Mouse (Mus musculus) thymus, postnatal 36 days (tissue): Measurements from ENCODE around the gene Spata20.

Experiments used
- DNase-seq, 2 experiments: peaks; one replicate each; pipeline ENCODE4 v3.0.0; 2022; ENCODE audit warnings: mixed read lengths in 2 of 2

Spata20 gene

DNA sequence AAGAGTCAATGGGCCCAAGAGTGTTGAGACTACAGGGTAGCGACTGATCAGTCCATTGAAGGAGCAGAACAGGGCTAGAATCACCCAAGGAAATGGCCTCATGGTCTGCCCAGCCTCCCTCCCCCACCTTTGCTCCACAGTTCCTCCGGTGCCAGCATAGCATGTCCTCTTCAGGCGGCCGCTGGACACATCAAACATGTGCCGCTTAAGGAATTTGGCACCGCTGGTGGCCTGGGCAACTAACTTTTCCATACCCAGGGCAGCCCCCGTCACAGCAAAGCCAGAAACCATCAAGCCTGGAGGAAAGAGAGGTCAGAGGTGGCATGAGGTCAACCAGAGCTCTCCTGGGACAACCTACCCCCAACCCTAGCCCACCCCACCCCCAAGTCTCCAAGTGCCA, 4.0 kb downstream of the Spata20 start:
- no peak for DNase-seq

DNA sequence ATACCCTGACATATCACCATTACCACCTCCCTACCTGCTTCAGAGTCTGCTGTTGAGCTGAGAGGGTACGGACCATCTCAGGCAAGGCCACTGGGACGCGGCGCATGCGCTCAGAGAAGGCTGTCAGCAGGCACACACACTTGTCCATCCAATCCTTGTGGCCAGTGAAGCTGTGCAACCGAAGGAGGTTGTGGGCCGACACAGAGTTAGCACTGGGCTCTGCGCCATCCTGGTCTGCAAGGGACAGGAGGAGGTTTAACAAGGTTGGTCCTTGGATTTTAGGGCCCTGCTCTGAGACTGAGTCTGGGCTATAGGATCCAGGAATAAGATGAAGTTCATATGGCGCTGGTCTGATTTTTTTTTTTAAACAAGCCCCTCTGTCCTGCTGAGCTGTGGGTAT, 5.6 kb downstream of the Spata20 start:
- DNase-seq, result no peak

DNA sequence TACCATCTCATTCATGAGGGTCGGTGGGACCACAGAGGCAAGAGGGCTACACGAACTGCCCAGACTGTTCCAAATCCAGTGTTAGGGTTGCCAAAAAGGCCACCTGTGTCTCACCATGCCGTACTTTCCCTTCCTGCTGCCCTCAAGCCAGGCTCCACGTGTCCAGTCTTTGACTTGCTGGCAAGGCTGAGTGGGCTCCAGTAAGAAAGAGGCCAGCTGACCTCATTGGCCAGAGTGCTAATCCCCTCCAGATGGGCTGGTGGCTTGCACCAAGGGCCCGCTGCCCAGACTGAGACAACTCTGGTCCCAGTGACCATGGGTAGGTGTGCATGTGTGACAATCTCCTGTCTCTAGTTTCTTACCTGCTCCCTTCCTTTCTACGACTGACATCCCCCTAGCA, 8.3 kb downstream of the Spata20 start:
- DNase-seq, result no peak

DNA sequence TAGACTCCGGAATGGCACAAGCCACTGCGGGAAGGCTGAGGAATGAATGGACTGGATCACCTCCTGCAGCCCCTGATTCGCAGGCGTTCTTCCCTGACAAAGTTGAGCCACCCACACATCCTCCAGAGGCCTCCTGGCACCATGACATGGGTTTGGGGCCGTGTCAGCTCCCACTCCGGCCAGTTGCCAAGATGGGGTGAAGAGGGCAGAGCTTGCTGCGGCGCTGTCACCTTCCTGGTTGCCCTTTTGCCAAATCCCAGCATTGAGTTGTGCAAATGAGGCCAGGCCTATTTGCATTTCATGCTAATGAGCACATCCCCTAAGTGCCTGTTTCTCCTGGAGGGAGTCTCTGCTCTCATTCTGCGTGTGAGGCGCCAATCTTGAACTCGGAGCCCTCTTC, 10.3 kb downstream of the Spata20 start:
- no peak for DNase-seq

DNA sequence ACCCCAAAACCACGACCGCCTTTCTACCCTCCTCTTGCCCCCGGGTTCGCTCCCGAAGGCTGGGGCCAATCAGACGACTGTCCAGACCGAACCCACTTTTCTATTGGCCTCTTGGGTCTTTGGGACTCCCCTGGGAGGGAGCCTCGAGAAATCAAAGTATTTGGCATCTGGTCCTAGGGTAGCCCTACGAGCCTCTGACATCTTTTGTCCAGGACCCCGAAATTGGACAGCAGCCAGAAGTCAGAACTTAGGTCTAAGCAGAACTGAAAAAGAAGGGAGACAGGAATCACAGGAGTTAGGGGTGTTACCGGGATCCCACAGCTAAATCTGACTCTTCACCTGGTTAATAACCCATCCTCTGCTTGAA, 11.5 kb downstream of the Spata20 start:
- no peak for DNase-seq

DNA sequence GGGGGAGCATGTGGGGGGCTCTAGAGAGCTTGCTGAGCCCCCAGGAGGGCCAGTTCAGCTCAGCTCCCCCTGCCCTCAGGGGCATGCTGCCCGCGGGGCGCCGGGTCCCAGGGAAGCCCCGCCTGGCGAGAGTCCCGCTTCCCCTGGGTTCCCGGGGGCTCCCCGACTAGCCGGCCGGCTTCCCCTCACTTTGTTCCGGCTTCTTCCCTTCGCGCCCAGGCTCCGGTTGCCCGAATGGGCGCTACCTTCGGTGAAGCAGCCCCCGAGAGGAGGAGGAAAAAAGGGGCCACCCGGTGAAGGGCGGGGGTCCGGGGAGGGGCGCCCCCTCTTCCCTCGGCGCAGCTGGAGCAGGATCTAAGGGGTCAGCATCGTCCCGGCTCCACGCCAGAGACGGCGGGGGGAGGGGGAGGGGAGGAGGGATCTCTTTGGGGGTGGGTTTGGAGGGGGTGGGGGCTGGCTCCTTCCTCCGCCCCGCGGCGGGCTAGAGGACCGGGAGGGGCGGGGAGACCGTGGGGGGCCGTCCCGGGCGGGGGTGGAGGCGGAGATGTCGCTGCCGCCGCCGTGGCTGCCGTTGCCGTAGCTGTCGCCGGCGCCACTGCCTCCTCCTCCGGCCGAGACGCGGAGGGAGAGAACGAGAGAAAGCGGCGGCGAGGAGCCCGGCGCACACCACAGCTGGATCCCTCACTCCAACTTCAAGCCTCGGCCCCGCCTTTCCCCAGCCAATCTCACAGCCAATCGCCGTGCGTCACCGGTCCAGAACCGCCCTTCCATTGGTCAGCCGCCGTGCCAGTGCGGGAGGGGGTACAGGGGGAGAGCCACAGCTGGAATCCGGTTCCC, 12.1 kb downstream of the Spata20 start, which contains the start of gene Cacna1g:
TSS of gene Cacna1g (minus strand) at position 492 of the 837 bp plus-strand sequence.
- peak; percentile 72 to 80 for DNase-seq

DNA sequence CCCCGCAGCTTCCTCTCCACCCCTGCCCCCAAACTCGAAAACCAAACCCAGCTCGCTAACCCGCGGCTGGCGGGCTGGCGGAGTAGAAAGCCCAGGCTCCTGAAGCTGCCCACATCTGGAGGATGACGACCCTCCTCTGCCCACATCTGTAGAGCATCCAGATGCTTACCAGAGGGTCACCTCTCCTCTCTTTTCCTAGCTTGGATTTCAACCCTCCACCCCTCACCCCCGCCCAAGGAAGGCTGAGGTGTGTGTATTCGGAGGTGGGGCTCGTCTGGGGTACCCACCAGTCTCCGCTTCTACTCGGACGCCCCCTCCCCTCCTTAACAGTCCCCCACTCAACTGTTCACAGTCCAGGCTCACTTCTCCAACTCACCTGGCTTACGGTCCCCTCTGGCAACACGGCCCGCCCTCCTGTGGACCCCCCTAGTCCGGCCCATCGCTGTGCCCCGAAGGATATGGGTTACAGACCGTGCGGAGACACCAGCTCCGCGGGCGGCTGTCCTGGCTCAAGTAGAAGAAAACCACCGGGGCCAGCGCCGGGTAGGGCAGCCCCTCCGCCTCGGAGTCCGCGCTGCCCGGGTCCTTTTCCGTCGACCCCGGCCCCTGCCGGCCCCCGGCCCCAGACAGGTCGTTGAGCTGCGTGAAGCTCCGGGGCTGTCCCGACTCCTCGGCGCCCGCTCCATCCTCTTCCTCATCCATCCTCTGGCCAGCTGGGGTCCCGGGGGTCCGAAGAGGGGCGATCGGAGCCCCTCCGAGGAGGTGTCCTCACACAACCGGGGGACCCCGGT, 12.9 kb downstream of the Spata20 start:
- DNase-seq, result peak; percentile 7 to 16

DNA sequence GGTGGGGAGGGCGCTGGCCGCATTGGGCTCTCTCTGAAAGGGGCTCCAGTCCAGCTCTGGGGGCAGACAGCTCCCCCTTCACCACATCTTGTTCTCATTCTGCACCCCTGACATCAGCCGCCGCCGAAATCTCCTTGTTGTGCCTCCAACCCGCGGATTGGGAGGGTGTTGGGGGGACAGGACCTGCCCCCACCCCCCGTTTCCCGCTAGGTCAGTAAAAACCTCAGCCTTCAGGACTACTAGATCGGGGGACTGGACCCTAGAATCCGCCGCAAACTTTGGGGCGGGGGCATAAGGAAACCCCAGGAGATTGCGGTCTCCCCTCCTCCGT, 13.4 kb downstream of the Spata20 start:
- no peak for DNase-seq

DNA sequence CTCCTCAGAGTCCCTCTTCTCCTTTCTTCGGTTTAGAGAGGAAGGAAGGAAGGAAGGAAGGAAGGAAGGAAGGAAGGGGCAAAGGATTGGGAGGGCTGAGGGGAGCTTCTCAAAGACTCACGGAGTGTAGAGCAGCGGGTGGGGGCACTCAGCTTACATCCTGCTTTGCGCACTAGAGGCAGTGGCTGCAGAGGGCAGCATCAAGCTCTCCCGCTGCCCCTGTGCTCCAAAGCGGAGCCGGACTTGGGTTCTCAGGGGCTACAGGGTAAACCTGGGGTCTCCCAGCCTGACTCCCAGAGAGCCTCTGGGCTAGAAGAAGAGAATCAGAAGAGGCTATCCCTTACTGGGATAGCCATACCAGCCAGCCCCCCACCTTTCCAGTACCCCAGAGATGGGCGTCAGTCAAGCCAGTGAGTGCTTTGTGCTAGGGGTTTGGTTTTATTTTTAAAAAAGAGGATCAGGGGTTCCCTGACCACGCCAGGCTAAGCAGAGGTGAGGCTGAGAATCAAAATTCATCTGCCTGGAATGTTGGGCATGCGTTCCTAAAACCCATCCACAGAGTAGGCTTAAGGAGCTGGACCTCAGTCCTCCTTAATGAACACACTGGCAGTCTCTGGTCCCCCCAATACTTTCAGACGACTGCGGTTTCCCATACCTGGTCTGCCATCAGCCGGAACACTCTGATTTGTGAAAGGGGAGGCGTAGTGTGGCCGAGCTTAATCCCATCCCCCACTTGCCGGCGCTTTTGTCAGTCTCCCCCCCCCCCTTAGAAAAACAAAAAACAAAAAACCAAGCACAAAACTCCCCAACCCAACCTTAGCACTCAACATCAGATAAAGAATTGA, 14.0 kb downstream of the Spata20 start:
- no peak for DNase-seq

DNA sequence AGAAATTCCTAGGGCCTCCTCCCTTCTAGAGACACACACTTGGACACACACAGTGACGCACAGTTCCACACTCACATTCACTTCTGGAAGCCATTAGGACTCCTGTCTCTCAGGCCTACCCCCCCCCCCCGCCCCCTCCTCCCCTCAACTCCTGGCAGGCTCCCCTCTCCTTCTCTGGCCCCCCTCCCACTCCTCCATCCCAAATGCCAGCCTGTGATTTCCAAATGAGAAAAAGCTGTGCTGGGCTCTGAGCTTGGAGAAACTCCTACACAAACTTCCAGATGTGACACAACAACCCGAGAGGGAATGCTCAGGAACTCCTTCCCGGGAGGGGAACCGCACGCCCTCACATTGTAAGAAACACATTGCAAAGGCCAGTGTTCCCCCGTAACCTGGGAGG, 15.6 kb downstream of the Spata20 start:
- no peak for DNase-seq

DNA sequence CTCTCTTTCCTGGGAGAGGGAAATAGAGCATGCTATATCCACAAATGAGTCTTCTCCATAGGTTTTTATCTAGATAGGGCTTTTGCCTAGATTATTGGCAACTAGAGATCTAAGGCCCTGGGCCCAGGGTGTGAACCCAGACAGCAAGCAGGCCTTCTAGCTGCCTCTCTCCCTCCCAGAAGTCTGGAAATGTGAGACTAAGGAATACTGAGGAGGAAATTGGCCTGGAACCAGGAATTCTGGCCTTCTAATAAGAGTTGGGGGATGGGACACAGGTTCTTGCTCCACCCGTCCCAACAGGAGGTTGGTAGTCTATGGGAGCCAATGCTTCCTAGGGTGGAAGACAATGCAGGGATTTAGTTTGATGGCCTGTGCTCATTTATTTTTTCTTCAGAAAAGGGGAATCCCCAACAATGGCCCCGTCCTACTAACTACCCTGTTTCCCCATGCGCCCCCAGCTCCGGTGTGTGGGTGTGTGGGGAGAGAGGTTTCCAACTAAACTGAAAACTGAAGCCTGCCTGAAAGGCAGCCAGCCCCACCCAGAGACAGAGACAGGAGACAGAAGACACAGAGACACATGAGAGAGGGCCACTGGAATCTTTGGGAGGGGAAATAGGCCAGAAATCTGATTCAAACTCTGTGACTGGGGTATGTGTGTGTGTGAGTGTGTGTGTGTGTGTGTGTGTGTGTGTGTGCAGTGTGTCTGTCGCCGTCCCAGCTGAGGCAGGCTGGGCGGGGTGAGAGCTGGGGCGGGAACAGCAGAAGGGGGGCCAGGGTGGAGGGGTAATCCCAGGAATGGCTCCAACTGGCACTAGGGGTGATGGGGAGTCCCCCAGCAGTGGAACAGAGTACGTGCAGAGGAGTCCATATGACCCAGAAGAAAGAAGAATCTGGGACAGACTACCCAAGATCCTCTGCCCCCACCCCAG, 16.6 kb downstream of the Spata20 start:
- DNase-seq, result no peak

DNA sequence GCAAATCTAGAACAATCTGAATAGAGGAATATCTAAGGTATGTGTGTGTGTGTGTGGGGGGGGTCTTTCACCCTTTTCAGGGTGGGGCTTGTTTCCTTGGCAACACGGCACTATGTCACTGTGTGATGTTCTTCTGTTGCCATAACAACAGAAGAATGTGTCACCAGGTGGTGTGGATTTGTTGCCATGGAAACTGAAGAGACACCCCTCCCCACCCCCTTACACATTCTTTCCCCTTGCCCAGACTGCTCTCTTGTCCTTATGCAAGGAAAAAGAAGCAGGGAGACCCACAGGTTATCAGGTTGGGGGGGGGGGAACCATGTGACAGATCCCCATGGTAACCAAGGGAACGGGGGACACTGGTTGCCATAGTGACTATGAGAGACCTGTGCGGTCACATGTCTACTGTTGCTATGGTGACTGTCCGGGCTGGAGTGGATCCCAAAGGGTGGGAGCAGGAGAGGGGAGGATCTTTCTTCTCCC, 17.4 kb downstream of the Spata20 start:
- DNase-seq, result no peak

DNA sequence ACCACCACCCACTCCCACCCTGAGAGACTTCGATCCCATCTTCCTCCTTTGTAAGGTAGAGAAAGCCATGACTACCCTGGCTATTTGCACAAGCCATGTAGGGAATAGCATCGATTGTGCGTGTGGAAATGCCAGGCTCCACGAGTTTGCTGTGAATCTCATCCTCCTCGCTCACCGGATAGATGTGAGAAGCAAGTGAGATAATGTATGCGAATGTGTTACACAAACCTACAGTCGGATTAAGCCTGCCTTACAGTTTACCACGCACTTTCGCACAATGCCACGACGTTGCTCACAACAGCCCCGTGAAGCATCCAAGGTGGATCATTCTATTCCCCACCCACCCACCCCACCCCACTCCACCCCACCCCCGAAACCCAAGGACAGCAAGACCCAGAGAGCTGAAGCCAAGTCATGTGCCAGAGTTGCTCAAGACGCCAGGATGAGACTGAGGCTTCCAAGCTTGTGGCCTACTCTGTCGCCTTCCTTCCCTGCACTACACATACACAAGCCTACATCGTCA, 19.6 kb downstream of the Spata20 start:
- no peak for DNase-seq

DNA sequence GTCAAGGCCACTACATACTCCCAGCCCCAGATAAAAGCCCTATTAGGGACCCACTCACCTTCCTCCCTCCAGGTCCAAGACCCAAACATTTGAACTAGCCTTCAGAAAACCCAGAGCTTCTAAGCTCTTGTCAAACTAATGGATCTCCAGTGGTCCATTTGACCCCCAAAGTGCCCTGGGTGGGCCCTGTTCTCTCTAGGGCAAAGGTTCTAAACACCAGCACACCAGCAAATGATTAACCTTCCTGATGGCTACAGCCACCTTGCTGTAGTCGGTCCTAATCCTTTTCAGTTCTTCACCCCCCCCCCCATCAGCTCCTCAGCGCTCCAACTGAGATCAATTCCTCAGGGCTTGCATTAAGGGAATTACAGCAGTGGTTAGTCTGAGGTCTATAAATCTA, 21.8 kb downstream of the Spata20 start:
- DNase-seq, result no peak

DNA sequence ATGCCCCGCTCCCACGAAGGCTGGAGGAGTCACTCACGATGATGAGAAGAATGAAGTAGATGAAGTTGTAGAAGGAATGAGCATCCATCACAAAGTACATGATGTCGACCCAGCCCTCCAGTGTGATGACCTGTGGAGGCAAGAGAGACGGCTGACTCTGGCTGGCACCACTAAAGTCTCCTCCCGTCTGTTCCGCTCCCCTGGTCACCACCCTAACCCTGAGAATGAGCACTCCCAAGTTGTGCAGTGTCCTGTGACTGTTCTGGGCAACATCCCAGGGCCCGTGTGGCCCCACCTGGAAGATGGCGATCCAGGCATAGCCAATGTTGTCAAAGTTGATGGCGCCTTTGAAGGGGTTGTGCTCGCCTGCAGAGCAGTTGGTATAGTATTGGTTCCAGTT, 24.1 kb downstream of the Spata20 start:
- no peak for DNase-seq

DNA sequence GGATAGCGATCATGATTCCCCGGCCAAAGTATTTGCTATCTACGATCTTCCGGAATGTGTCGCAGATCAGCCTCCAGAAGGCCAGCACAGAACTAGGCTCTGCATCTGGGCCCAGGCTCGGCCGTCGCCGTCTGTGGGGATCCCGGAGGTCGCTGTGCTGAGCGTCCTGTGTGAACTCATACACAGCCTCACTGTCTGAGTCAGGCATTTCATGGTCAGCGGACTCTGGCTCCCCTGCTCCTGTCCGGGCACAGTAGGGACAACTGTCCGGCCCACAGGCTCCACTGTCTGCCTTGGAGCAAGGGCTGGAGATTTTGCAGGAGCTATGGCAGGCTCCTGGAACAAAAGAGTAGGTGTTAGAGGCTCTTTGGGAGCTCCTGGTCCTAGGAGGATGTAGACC, 29.0 kb downstream of the Spata20 start:
- no peak for DNase-seq

DNA sequence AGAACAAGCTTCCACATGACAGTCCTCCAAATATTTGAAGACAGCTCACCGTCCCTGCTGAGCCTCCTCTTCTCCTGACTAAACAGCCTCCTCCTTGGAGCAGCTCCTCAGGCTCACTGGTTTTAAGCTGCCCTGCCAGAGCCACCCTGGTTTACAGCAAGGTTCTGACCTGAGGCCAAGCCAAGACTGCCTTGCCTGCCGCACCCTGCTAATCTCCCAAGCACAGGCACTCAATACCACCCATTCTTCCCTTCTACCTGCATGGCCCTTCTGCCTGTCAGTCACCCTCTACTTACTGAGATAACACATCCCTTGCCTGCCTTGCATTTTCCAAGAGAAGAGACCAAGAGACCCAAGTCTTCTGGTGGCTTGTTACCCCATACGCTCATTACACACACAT, 29.6 kb downstream of the Spata20 start:
- no peak for DNase-seq

DNA sequence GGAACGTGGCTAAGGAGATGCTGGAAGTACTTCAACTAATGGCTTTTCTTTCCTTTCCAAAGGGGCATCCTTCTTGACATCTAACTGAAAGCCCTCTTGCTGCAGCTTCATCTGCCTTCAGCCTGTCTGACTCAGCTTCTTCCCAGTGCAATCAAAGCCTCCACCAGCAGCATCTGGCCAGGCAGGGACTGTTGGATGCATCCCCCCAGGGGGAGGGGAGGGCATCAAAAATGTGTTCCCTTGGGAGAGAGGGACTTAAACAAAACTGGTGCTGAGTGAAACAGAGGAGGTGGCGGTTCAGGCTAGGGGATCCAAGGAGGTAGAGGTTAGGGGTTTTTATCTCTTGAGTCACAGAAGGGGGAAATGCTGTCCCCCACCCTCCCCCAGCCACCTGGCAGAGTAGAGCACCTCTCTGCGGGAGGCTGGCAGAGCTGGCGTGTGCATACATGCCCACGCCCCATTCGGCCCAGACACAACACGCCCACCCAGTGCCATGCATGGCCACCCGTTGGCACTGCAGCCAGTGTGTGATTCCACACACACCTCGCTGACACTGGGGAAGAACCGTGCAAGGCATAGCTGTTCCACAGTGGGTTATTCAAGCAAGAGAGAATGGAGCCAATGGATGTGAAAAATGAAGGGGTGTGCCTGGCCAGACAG, 30.7 kb downstream of the Spata20 start:
- no peak for DNase-seq

DNA sequence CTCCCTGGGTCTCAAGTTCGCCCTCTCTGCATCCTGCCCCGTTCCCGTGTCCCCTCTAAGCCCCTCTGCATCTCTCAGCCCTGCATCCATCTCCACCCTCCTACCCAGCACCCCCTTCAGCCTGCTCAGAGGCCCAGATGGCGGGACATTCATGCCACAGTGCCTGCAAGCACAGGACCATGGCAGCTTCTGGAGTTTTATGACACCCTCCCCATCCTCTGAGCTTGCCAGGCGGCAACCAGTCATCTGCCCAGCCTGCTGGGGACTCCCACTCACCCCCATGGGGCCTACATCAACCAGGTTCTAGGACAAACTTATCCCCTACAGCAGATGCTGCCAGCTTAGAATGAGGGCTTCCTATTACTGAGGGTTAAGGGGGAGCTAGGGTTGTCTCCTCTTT, 31.2 kb downstream of the Spata20 start:
- DNase-seq, result no peak

DNA sequence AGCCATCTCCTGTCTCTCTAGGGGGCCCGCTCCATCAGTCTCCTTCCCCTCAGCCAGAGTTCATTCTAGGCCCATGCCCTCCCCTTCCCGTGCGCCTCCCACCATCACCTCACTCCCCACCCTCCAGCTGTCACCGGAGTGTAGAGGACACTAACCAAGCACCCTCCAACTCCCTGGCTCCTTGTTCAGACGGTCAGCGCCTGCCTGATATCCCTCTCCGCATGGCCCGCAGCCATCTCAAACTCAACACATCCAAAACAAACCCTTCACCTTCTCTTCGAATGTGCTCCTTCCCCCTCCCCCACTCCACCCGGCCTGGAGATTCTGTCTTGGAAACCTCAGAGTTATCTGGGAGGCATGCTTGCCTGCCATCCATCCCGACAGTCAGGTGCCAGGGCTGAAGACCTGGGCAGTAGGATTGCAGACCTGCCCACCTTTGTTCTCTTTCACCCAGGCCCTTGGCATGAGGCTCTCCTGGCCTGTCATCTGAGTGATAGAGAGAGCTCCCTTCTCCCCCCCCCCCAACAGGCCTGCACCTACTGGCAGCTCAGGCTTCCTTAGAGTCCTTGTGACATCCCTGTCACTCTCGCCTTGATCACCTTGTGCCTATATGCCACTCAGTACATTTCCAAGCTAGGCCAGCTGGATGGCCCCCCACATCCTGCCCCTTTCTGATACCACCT, 34.7 kb downstream of the Spata20 start:
- DNase-seq, result no peak

DNA sequence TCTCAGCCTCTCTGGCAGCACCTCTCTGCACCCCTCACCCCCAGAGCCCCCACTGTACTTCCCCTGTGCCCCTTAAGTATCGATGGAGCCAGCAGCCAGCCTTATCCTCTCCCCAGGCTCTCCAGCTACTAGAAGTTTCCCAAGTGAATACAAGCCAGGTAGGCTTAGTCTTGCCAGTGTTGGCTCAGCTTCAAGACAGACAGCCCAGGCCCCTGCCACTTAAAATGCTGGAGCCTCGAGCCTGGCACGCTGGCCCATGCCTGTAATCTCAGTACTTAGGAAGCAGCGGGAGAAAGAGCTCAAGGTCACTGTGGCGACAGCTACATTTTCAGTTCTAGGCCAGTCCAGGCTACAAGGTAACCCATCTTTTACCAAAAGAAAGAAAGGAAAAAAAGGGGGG, 36.1 kb downstream of the Spata20 start:
- no peak for DNase-seq
